Mouse (Mus musculus) embryonic fibroblast, embryonic 13.5 days (primary cell): ENCODE results near the gene Prl3c1. TPM values are rescaled to one million over a fixed set of nuclear protein-coding genes. Genes with fewer than 3 reads are reported as not detected.
"Not testable (repeated sequence)": the region's sequence is repeated elsewhere in the genome, so short reads cannot be mapped to it uniquely, and the experiment has no call there.

ENCODE experiments used
- H3K27ac ChIP-seq: 2 replicates; pipeline ENCODE4 v1.5.1; 2012; ENCODE audit warnings: low read length, control low read depth, inconsistent platforms; ENCODE audit not compliant: insufficient read depth
- H3K4me1 ChIP-seq: 2 replicates; pipeline ENCODE4 v1.6.1; 2011; ENCODE audit warnings: low read length; ENCODE audit not compliant: control insufficient read depth, insufficient read depth
- H3K4me3 ChIP-seq: 2 replicates; pipeline ENCODE4 v1.5.1; 2011; ENCODE audit warnings: mild to moderate bottlenecking, control low read depth, low read length; ENCODE audit not compliant: insufficient read depth
- CTCF ChIP-seq: IDR thresholded peaks from 2 replicates; pipeline ENCODE4 v1.5.1; 2011; ENCODE audit warnings: mild to moderate bottlenecking, control low read depth, low read length, moderate library complexity, borderline replicate concordance; ENCODE audit not compliant: insufficient read depth
- POLR2A ChIP-seq: IDR thresholded peaks from 2 replicates; pipeline ENCODE4 v1.6.1; 2011; ENCODE audit warnings: low read depth, mild to moderate bottlenecking, control low read depth, low read length, moderate library complexity
- polyA plus RNA-seq: library from polyadenylated mRNA; stranded (reverse); fragments of >200 nt; gene quantifications from 2 replicates; pipeline ENCODE4 v1.2.4, GENCODE M21; 2011; ENCODE audit warnings: low read depth; ENCODE audit not compliant: missing spikeins, insufficient read length

The Prl3c1 gene
- not detected in 2 replicates for polyA plus RNA-seq

GRCm38 (mm10) chr13:27196359-27196758 lies at the start of gene Prl3c1:
TSS of gene Prl3c1 (plus strand) at chr13:27196659.
- Histone ChIP-seq H3K27ac (no peak within 1 kb of the TSS), H3K4me1 (no peaks in the 10 kb centered on the region), H3K4me3 (no peak within 1 kb of the TSS)
- no peak for TF ChIP-seq CTCF
- no peak for TF ChIP-seq POLR2A

DNA sequence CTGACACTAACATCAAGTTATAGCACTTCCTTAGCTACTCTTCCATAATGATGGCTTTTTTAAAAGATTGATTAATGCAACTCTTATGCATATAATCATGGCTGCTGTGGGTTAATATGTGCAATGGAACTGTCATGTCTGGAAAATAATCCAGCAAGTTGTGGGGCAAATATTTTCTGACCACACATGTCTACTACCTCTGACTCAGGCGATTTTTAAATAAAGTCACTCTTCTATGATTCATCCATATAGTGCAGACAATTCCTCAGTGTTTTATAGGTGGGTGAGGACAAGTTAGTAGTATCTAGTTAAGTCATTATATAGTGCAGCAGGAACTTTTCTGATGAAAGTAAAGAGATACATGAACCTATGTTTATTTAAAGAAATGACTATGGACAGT lies 48.2 kb upstream of the Prl3c1 start:
- TF ChIP-seq CTCF = no peak
- TF ChIP-seq POLR2A = no peak
- Histone ChIP-seq H3K27ac (no peak overlapping the region; the same call in 1 of the 2 replicates), H3K4me1 (peaks cover 3% of the 10 kb centered on the region; the same call in 1 of the 2 replicates), H3K4me3 (no peak overlapping the region)

DNA sequence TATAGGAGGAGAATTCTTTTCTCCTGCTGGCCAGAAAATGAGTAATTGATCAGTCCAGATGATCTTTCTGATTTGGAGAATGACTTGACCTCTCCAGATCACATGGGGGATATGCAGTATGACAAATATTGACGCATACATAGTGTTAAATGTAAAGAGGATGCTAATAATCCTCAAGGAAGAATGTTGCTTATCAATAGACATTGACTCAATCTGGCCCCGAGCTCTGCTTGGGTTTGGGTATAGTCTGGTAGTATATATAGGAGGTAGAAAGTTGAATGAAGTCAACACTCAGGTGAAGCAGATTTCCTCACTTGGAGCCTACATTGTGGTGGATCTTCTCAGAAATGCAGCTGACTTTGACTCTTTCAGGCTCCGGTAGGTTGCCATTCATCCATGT lies 40.0 kb upstream of the Prl3c1 start, which contains the start of gene Prl3d3:
TSS of gene Prl3d3 (plus strand) at position 301 of the 400 bp plus-strand sequence.
- H3K4me1 ChIP-seq, H3K27ac ChIP-seq, H3K4me3 ChIP-seq: not testable (repeated sequence)

DNA sequence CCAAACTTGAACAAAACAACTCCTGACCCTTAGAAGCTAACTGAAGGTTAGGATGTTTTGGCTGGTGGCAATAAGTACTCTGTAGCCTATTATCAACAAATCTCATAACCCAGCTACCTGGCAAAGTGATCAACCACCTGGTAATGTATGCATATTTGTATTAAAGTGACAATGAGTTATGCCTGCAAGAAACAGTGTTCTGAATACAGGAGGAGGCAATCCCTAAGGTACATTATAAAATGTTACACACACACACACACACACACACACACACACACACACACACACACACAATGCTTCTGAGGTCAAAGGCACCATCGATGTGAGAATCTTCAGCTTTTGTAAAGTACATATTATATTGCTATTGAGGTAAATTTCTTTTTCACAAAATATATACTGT lies 45.1 kb downstream of the Prl3c1 start, which contains the start of gene Prl3b1:
TSS of gene Prl3b1 (plus strand) at position 301 of the 400 bp plus-strand sequence.
- Histone ChIP-seq H3K4me1 (no peaks in the 10 kb centered on the region), H3K4me3 (no peak within 1 kb of the TSS), H3K27ac (no peak within 1 kb of the TSS)
- TF ChIP-seq CTCF = no peak
- TF ChIP-seq POLR2A = no peak

Other genes starting within 250 kb of the Prl3c1 start
- not detected in 2 replicates for gene Prl, start 139.1 kb upstream of the Prl3c1 start, polyA plus RNA-seq
- not detected in 2 replicates for gene Prl3d1, start 102.5 kb upstream of the Prl3c1 start, polyA plus RNA-seq
- gene Prl3d2, start 75.0 kb upstream of the Prl3c1 start, polyA plus RNA-seq = not detected in 2 replicates
- not detected in 2 replicates for gene Prl3d3, start 39.9 kb upstream of the Prl3c1 start, polyA plus RNA-seq
- not detected in 2 replicates for gene Prl3b1, start 45.2 kb downstream of the Prl3c1 start, polyA plus RNA-seq
- 0.37 TPM in 1 of 2 replicates, not detected in the other for gene Prl3a1, start 62.8 kb downstream of the Prl3c1 start, polyA plus RNA-seq
- gene Prl6a1, start 116.0 kb downstream of the Prl3c1 start, polyA plus RNA-seq = not detected in 2 replicates
- gene Prl8a2, start 149.0 kb downstream of the Prl3c1 start, polyA plus RNA-seq = not detected in 2 replicates
- gene Prl2b1, start 194.2 kb downstream of the Prl3c1 start, polyA plus RNA-seq = not detected in 2 replicates
- not detected in 2 replicates for gene Prl8a6, start 242.0 kb downstream of the Prl3c1 start, polyA plus RNA-seq